Mouse (Mus musculus): ENCODE measurements at regions not wholly inside any gene's neighbourhood (a gene's known extent, or its start where the extent isn't known, plus 50 kb on each side); places are given as distances from the start of the nearest gene placed in this dataset.

DNA sequence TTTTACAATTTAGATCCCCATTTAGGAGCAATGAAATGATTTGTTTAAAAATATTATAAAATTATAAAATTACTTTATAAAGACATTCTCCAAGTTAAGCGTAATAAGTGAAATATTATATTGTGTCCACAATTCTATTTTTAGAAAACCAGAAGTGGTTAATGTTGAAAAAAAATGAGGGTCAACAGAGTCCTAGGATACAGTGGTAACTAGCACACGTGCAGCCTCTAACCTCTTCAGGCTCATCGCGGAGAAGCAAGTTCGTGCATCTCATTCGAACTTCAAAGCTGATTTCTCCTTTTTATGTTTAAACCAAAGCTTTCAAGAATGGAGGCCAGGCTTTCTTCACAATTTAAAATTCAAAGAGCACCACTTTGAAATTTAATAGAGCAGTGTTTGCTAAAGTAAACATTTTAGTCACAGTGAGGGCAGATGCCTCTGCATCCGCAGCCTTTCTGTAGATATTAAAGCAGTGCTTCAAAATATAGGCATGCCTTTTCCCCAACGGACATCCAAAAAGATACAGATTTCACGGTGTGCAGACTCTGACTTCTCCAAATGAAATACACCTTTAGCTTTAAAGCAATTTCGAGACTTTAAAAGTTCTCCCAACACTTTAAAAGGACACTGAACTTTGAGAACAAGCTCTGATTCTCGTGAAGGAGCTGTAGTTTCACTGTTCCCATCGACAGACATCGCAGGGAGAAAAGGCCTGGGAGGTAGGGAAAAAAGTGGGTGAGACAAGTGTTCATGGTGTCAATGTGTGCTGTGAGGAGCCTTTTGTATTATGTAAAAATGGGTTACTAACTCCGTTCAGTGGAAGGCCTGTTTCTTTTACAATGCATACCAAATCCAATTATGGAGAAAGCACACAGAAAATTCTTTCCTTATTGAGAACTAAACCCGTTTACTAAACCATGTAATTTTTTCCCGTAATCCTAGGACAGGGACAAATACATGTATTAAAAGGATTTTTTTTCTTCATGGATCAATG lies 419.8 kb upstream of the Manea start:
- no peak overlapping the region for H3K4me3 ChIP-seq
- no peak overlapping the region for H3K27ac ChIP-seq
- TF ChIP-seq CTCF (IDR thresholded peaks at IDR 0.05): no peak
- intact Hi-C loops (cut with DNase I): no loop called here
- DNase-seq (ENCODE audit: extremely low spot score in 1 of 2, low spot score in 2 of 2): no peak

DNA sequence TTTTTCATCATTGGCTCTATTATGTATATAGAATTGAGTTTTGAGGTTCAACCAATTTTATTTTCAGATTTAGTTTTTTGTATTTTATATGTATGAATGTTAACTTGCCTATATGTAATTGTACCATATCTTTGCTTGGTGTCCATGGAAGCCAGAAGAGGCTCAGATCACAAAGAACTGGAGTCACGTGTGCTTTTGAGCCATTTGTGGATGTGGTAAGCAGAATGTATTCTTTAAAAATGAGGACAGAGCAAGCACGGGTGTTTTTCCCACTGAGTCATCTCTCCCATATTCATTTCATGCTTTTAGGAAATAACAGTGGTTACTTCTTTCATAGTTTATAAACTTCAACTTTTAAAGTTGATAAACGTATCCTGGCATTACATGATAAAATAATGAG lies 394.1 kb upstream of the Manea start:
- Histone ChIP-seq H3K4me3 (no peak overlapping the region), H3K27ac (no peak overlapping the region)
- no peak for DNase-seq (ENCODE audit: extremely low spot score in 1 of 2, low spot score in 2 of 2)
- intact Hi-C loops (cut with DNase I): no loop called here
- no peak for TF ChIP-seq CTCF (IDR thresholded peaks at IDR 0.05)

DNA sequence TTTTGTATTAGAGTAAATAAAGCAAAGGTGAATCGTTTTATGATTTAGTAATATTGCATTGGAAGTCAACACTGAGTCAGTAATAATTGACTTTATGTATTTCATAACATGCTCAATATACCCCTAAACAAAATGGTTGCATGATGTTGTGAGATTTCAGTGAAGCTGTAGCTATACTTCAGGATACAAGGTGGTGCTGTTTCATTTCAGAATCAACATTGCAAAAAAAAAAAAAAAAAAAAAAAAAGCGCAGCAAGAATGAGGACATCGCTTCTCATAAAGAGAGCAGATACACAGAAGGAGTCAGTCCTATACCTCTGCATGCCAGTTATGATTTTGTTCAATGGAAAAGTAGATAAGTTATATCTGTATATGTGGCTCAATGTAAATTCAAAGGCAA lies 389.7 kb upstream of the Manea start:
- no peak for DNase-seq (ENCODE audit: extremely low spot score in 1 of 2, low spot score in 2 of 2)
- Histone ChIP-seq H3K27ac (no peak overlapping the region), H3K4me3 (no peak overlapping the region)
- intact Hi-C loops (cut with DNase I): loop anchor here (10.0 kb wide), 1 partner anchor 198 kb away; no protein-coding TSS in a partner anchor
- peak; percentile 29; the same call in 1 of the 2 replicates for TF ChIP-seq CTCF (IDR thresholded peaks at IDR 0.05)

DNA sequence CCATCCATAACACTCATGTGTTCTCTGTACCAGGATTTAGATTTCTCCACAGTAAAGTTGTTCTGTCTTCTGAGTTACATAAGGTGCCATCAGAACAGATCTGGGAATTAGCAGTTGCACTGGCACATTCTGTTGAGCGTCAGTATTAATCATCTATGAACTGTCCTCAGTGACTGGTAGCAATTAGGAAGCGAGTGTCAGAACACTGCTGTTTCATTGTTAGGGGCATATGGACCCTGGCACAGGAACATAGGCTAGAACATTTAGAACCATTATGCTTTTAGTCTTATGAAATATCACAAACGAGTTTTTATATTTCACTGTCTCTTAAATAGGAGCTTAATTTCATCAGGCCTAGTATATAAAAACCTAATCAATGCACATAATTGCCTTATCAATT lies 367.7 kb upstream of the Manea start:
- Histone ChIP-seq H3K4me3 (no peak overlapping the region), H3K27ac (no peak overlapping the region)
- no peak for TF ChIP-seq CTCF (IDR thresholded peaks at IDR 0.05)
- no peak for DNase-seq (ENCODE audit: extremely low spot score in 1 of 2, low spot score in 2 of 2)
- intact Hi-C loops (cut with DNase I): no loop called here

DNA sequence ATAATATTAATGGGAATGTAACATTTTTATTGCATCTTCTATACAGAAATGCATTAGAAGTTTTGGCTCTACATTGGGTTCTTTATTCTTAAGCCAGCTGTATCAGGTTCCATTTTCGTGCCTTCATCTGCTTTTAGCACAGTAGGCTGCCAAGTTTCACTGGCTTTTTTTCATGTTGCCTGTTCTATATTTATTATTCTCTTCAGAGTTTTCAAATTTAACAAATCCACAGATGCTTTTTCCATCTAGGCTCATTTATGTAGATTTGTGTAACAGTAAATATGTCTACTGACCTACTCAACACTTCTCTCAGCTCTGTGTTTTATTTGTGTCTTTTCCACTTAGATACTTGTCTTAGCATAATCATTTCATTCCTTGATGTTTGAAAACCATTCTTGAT lies 363.3 kb upstream of the Manea start:
- Histone ChIP-seq H3K27ac (no peak overlapping the region; the same call in 1 of the 2 replicates), H3K4me3 (no peak overlapping the region)
- intact Hi-C loops (cut with DNase I): loop anchor here (5.0 kb wide), 1 partner anchor 82 kb away; no protein-coding TSS in a partner anchor
- no peak for DNase-seq (ENCODE audit: extremely low spot score in 1 of 2, low spot score in 2 of 2)
- TF ChIP-seq CTCF (IDR thresholded peaks at IDR 0.05): no peak

DNA sequence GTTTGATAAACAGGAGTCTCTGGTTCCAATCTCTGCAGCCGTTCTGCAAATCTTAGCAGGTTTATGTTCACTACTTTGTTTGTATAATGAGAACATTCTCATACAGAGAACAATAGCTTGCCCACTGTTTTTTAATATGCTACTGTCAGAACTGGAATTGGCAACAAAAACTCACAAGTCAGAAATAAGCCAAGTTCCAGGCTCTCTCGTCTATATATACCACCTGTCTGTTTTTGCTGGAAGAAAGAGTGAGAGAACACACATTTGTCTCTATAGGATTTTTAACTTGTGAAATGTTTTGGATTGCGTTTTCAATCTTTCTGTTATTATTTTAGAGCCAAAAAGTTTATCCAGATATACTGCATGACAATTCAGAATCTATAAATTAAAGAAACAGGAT lies 349.3 kb upstream of the Manea start:
- no peak overlapping the region for H3K4me3 ChIP-seq
- no peak overlapping the region for H3K27ac ChIP-seq
- intact Hi-C loops (cut with DNase I): no loop called here
- DNase-seq (ENCODE audit: extremely low spot score in 1 of 2, low spot score in 2 of 2): no peak
- TF ChIP-seq CTCF (IDR thresholded peaks at IDR 0.05): no peak
